Mouse (Mus musculus) heart, embryonic 10.5 days (tissue): Measurements from ENCODE around the gene Stk39. TPM values are rescaled to one million over a fixed set of nuclear protein-coding genes. Genes with fewer than 3 reads are reported as not detected.

ENCODE experiments used
- DNase-seq: peaks from one replicate; pipeline ENCODE4 v3.0.0-alpha.2; 2017; ENCODE audit warnings: low spot score
- H3K27ac ChIP-seq: fragments of 300-500 bp; sonication (generic); 2 replicates; pipeline ENCODE4 v1.5.1; 2016; ENCODE audit warnings: mild to moderate bottlenecking
- H3K27me3 ChIP-seq: fragments of 300-500 bp; sonication (generic); 2 replicates; pipeline ENCODE4 v1.6.1; 2016; ENCODE audit warnings: mild to moderate bottlenecking; ENCODE audit not compliant: poor library complexity, insufficient read depth, severe bottlenecking
- H3K36me3 ChIP-seq: fragments of 300-500 bp; sonication (generic); 2 replicates; pipeline ENCODE4 v1.6.1; 2016; ENCODE audit warnings: mild to moderate bottlenecking, moderate library complexity
- H3K4me1 ChIP-seq: fragments of 300-500 bp; sonication (generic); 2 replicates; pipeline ENCODE4 v1.6.1; 2016; ENCODE audit warnings: mild to moderate bottlenecking
- H3K4me3 ChIP-seq: fragments of 300-500 bp; sonication (generic); 2 replicates; pipeline ENCODE4 v1.5.1; 2016; ENCODE audit warnings: mild to moderate bottlenecking, moderate library complexity
- H3K9me3 ChIP-seq: fragments of 300-500 bp; sonication (generic); 2 replicates; pipeline ENCODE4 v1.6.1; 2016; ENCODE audit warnings: mild to moderate bottlenecking, moderate library complexity
- WGBS: fragments of 180-500 bp; shearing (Covaris S2); methylation state at CpG from one replicate; pipeline ENCODE4 v1.1.7; 2016; 5-methylcytosine and 5-hydroxymethylcytosine counted together
- polyA plus RNA-seq: library from polyadenylated mRNA; unstranded; fragments of >200 nt; fragmentation: Nextera tagmentation; extraction: Ambion mirVana; gene quantifications from 2 replicates; pipeline ENCODE4 v1.2.1, GENCODE M21; 2016

The Stk39 gene
- polyA plus RNA-seq, 1 experiment from 2014 or later = 45.2 TPM

- Histone ChIP-seq H3K4me1 (peaks cover 42% of the 10 kb centered on the region), H3K4me3 (no peak overlapping the region), H3K27me3 (no peaks in the 10 kb centered on the region), H3K36me3 (peaks cover 14% of the 10 kb centered on the region), H3K9me3 (no peaks in the 10 kb centered on the region), H3K27ac (peak overlapping the region; percentile 75; the same call in 1 of the 2 replicates)
- WGBS = 43% methylated on average over 11 of the region's 11 CpGs
- peak; percentile 86 for DNase-seq
Measured at GRCm38 (mm10) chr2:68215176-68215575, 256.9 kb downstream of the Stk39 start.

- H3K27ac ChIP-seq = peak overlapping the region; percentile 68
- peaks cover 47% of the 10 kb centered on the region for H3K4me1 ChIP-seq
- no peaks in the 10 kb centered on the region for H3K27me3 ChIP-seq
- WGBS = 57% methylated on average over 6 of the region's 6 CpGs
- H3K36me3 ChIP-seq = peaks cover 7% of the 10 kb centered on the region
- H3K9me3 ChIP-seq = no peaks in the 10 kb centered on the region
- DNase-seq = no peak
- H3K4me3 ChIP-seq = no peak overlapping the region
Measured at GRCm38 (mm10) chr2:68214400-68214799, 257.7 kb downstream of the Stk39 start.

GRCm38 (mm10) chr2:68211443-68211842 is 260.6 kb downstream of the Stk39 start:
- H3K9me3 ChIP-seq = no peaks in the 10 kb centered on the region
- no peak overlapping the region for H3K4me3 ChIP-seq
- WGBS = 59% methylated on average over 7 of the region's 7 CpGs
- H3K27me3 ChIP-seq = no peaks in the 10 kb centered on the region
- 0 out of 2 replicates have a peak, but pooled peaks cover 2% of the 10 kb centered on the region for H3K36me3 ChIP-seq
- H3K4me1 ChIP-seq = peaks cover 36% of the 10 kb centered on the region
- peak overlapping the region; percentile 73 for H3K27ac ChIP-seq
- no peak for DNase-seq

GRCm38 (mm10) chr2:68196245-68196644 is 275.8 kb downstream of the Stk39 start:
- H3K36me3 ChIP-seq = no peaks in the 10 kb centered on the region
- H3K4me1 ChIP-seq = no peaks in the 10 kb centered on the region
- WGBS = 72% methylated on average over 4 of the region's 4 CpGs
- no peak overlapping the region for H3K27ac ChIP-seq
- H3K9me3 ChIP-seq = no peaks in the 10 kb centered on the region
- H3K4me3 ChIP-seq = no peak overlapping the region
- no peaks in the 10 kb centered on the region for H3K27me3 ChIP-seq
- no peak for DNase-seq

GRCm38 (mm10) chr2:68194444-68194843 is 277.6 kb downstream of the Stk39 start:
- no peak overlapping the region for H3K4me3 ChIP-seq
- no peaks in the 10 kb centered on the region for H3K27me3 ChIP-seq
- DNase-seq = no peak
- H3K36me3 ChIP-seq = no peaks in the 10 kb centered on the region
- no peaks in the 10 kb centered on the region for H3K9me3 ChIP-seq
- WGBS = 71% methylated on average over 4 of the region's 4 CpGs
- no peak overlapping the region for H3K27ac ChIP-seq
- no peaks in the 10 kb centered on the region for H3K4me1 ChIP-seq

GRCm38 (mm10) chr2:68193465-68193837 is 278.6 kb downstream of the Stk39 start:
- Histone ChIP-seq H3K27ac (no peak overlapping the region), H3K4me3 (no peak overlapping the region), H3K36me3 (no peaks in the 10 kb centered on the region), H3K4me1 (no peaks in the 10 kb centered on the region), H3K27me3 (no peaks in the 10 kb centered on the region), H3K9me3 (no peaks in the 10 kb centered on the region)
- DNase-seq = no peak

GRCm38 (mm10) chr2:68192605-68193464 is 279.2 kb downstream of the Stk39 start:
- Histone ChIP-seq H3K4me3 (no peak overlapping the region), H3K4me1 (no peaks in the 10 kb centered on the region), H3K27me3 (no peaks in the 10 kb centered on the region), H3K36me3 (no peaks in the 10 kb centered on the region), H3K27ac (no peak overlapping the region), H3K9me3 (no peaks in the 10 kb centered on the region)
- 75% methylated on average over 5 of the region's 5 CpGs for WGBS
- DNase-seq = no peak

- Histone ChIP-seq H3K4me1 (no peaks in the 10 kb centered on the region), H3K36me3 (no peaks in the 10 kb centered on the region), H3K27ac (no peak overlapping the region), H3K27me3 (no peaks in the 10 kb centered on the region; the same call in 1 of the 2 replicates), H3K4me3 (no peak overlapping the region), H3K9me3 (no peaks in the 10 kb centered on the region)
- WGBS = 89% methylated on average over 3 of the region's 3 CpGs
- DNase-seq = no peak
Measured at GRCm38 (mm10) chr2:68176425-68176824, 295.6 kb downstream of the Stk39 start.

- no peaks in the 10 kb centered on the region for H3K4me1 ChIP-seq
- H3K36me3 ChIP-seq = no peaks in the 10 kb centered on the region
- WGBS = 79% methylated on average over 10 of the region's 10 CpGs
- H3K9me3 ChIP-seq = no peaks in the 10 kb centered on the region
- H3K4me3 ChIP-seq = no peak overlapping the region
- no peak overlapping the region for H3K27ac ChIP-seq
- no peaks in the 10 kb centered on the region; the same call in 1 of the 2 replicates for H3K27me3 ChIP-seq
- no peak for DNase-seq
Measured at GRCm38 (mm10) chr2:68171306-68171705, 300.8 kb downstream of the Stk39 start.

GRCm38 (mm10) chr2:68162012-68162411 is 310.1 kb downstream of the Stk39 start:
- Histone ChIP-seq H3K4me3 (no peak overlapping the region), H3K36me3 (no peaks in the 10 kb centered on the region), H3K27me3 (no peaks in the 10 kb centered on the region), H3K9me3 (no peaks in the 10 kb centered on the region), H3K27ac (no peak overlapping the region), H3K4me1 (no peaks in the 10 kb centered on the region)
- DNase-seq = no peak
- WGBS = 83% methylated on average over 4 of the region's 4 CpGs

GRCm38 (mm10) chr2:68160566-68160965 is 311.5 kb downstream of the Stk39 start:
- Histone ChIP-seq H3K4me1 (no peaks in the 10 kb centered on the region), H3K4me3 (no peak overlapping the region), H3K36me3 (no peaks in the 10 kb centered on the region), H3K9me3 (no peaks in the 10 kb centered on the region), H3K27ac (no peak overlapping the region), H3K27me3 (no peaks in the 10 kb centered on the region)
- no peak for DNase-seq
- WGBS = 77% methylated on average over 2 of the region's 2 CpGs
